Mouse (Mus musculus): Measurements from ENCODE around the gene Aloxe3.

DNA sequence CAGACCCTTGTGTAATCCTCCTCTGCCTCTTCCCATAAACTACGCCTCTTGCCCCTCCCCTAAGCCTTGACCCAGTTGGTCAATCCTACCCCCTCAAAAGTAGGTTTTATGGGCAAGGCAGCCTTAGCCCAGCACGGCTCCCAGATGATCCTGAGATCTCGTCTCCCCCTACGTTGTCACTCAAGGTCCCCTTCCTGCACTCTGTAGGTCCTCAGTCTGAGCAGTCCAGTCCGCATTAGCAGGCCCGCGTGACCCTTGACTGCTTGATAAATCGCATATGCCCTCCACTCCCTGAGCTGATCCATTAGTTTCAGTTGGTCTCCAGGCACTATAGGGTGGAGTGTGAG lies 8.9 kb downstream of the Aloxe3 start:
- TF ChIP-seq CTCF (IDR thresholded peaks at IDR 0.05; ENCODE audit: control insufficient read depth, insufficient read depth, insufficient read length) (no peak), CEBPB (IDR thresholded peaks at IDR 0.05; ENCODE audit: low read depth) (no peak), FOSL1 (IDR thresholded peaks at IDR 0.05; ENCODE audit: insufficient read depth, low read length, poor library complexity, severe bottlenecking) (no peak)

Measured in C2C12 (cell line).